Mouse (Mus musculus) skeletal muscle tissue, adult 2 months (tissue): ENCODE measurements around the gene Pld4.
"Not testable (repeated sequence)": the region's sequence is repeated elsewhere in the genome, so short reads cannot be mapped to it uniquely, and the experiment has no call there.

Source experiments
- DNase-seq: peaks from one replicate; pipeline ENCODE4 v3.0.0-alpha.2; 2012; ENCODE audit warnings: low read depth, low spot score

The Pld4 gene

GRCm38 (mm10) chr12:112801864-112802846 lies 41.7 kb downstream of the Pld4 start, which contains the start of gene Ahnak2:
Gene Ahnak2 (minus strand): TSS chr12:112802657.
- no peak for DNase-seq

GRCm38 (mm10) chr12:112802917-112803316 lies 42.5 kb downstream of the Pld4 start:
- no peak for DNase-seq

GRCm38 (mm10) chr12:112804046-112804445 lies 43.6 kb downstream of the Pld4 start:
- DNase-seq: no peak

- DNase-seq: no peak
Observed at GRCm38 (mm10) chr12:112806044-112806443, 45.6 kb downstream of the Pld4 start.

- DNase-seq: no peak
Observed at GRCm38 (mm10) chr12:112807796-112808195, 47.3 kb downstream of the Pld4 start.

- no peak for DNase-seq
Observed at GRCm38 (mm10) chr12:112808212-112808586, 47.7 kb downstream of the Pld4 start.

GRCm38 (mm10) chr12:112808587-112809364 lies 48.3 kb downstream of the Pld4 start, which contains the start of gene Clba1:
Gene Clba1 (plus strand): TSS chr12:112808937.
- peak; percentile 93 for DNase-seq

GRCm38 (mm10) chr12:112809641-112810040 lies 49.2 kb downstream of the Pld4 start:
- DNase-seq: no peak

GRCm38 (mm10) chr12:112810092-112810885 lies 49.8 kb downstream of the Pld4 start:
- no peak for DNase-seq

GRCm38 (mm10) chr12:112813370-112813769 lies 52.9 kb downstream of the Pld4 start:
- no peak for DNase-seq

GRCm38 (mm10) chr12:112814682-112815470 lies 54.4 kb downstream of the Pld4 start:
- DNase-seq: no peak

- DNase-seq: no peak
Observed at GRCm38 (mm10) chr12:112816294-112816693, 55.8 kb downstream of the Pld4 start.

- DNase-seq: not testable (repeated sequence)
Observed at GRCm38 (mm10) chr12:112816866-112817265, 56.4 kb downstream of the Pld4 start.
